Mouse (Mus musculus) activated CD4-positive, CD25-positive, alpha-beta regulatory T cell, adult 4 months (primary cell): Measurements from ENCODE around the gene Zdhhc1. TPM values are rescaled to one million over a fixed set of nuclear protein-coding genes. Genes with fewer than 3 reads are reported as not detected.

Experiments
- ATAC-seq: one replicate; pipeline ENCODE4 v1.8.0; 2017
- polyA plus RNA-seq, 2 experiments: library from polyadenylated mRNA; unstranded; fragments of 100-300 nt; shearing (Covaris generic); gene quantifications; one replicate each; pipeline ENCODE4 v1.2.1; 2017

Zdhhc1 gene
- polyA plus RNA-seq, 2 experiments from 2014 or later, result 0.43 to 0.62 TPM

- ATAC-seq, result no peak
These were observed 42.6 kb downstream of the Zdhhc1 start for GRCm38 (mm10) chr8:105454088-105454487.

- ATAC-seq, result no peak
These were observed 43.4 kb downstream of the Zdhhc1 start for GRCm38 (mm10) chr8:105453296-105453695.

GRCm38 (mm10) chr8:105451903-105452603, 44.6 kb downstream of the Zdhhc1 start:
- no peak for ATAC-seq

GRCm38 (mm10) chr8:105450977-105451376, 45.7 kb downstream of the Zdhhc1 start:
- no peak for ATAC-seq

- no peak for ATAC-seq
These were observed 48.1 kb downstream of the Zdhhc1 start for GRCm38 (mm10) chr8:105448596-105448995.

- no peak for ATAC-seq
These were observed 48.5 kb downstream of the Zdhhc1 start for GRCm38 (mm10) chr8:105448188-105448587.

GRCm38 (mm10) chr8:105446127-105446552, 50.6 kb downstream of the Zdhhc1 start:
- no peak for ATAC-seq

- ATAC-seq, result no peak
These were observed 51.2 kb downstream of the Zdhhc1 start for GRCm38 (mm10) chr8:105445296-105446126.

- ATAC-seq, result no peak
These were observed 54.0 kb downstream of the Zdhhc1 start for GRCm38 (mm10) chr8:105442661-105443060.

GRCm38 (mm10) chr8:105441433-105441832, 55.3 kb downstream of the Zdhhc1 start:
- ATAC-seq, result no peak

GRCm38 (mm10) chr8:105438865-105439264, 57.8 kb downstream of the Zdhhc1 start:
- ATAC-seq, result no peak

- no peak for ATAC-seq
These were observed 59.5 kb downstream of the Zdhhc1 start for GRCm38 (mm10) chr8:105437078-105437748.

GRCm38 (mm10) chr8:105436218-105436617, 60.5 kb downstream of the Zdhhc1 start:
- ATAC-seq, result no peak

- no peak for ATAC-seq
These were observed 62.6 kb downstream of the Zdhhc1 start for GRCm38 (mm10) chr8:105434136-105434535.

GRCm38 (mm10) chr8:105433511-105433910, 63.2 kb downstream of the Zdhhc1 start:
- no peak for ATAC-seq

GRCm38 (mm10) chr8:105433021-105433420, 63.7 kb downstream of the Zdhhc1 start:
- ATAC-seq, result no peak

GRCm38 (mm10) chr8:105431743-105432515, 64.8 kb downstream of the Zdhhc1 start:
- no peak for ATAC-seq

GRCm38 (mm10) chr8:105426878-105427277, 69.8 kb downstream of the Zdhhc1 start:
- ATAC-seq, result no peak
